In the genomic region with DNA sequence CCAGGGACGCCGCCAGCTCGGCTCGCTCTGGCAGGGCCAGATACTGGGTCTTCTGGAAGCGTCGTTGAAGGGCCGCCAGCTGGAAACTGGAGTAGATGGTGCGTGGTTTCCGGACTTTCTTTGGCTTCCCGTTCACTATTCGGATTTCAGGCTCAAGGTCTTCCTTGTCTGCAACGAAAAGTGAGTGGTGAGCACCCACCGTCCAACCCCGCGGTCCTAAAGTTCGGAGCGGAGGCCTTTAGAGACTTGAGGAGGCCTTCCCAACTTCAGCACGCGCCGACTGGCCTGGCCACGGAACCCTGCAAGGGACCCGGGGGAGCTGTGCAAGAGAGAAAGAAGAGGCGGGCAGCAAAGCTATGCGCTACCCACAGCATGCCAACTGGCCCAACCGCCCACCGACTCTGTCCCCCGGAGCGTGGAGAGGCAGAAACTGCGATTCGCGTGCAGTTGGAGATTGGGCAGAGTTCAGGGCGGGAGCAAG, we compare ENCODE assay signal across 9 mouse cellular contexts. TPM values are rescaled to one million over a fixed set of nuclear protein-coding genes. Genes with fewer than 3 reads are reported as not detected.
A peak's percentile ranks its signal among the peaks of the same experiment; 100 is the strongest.
DNase-seq lines count a peak whose midpoint lies in the region; ATAC-seq and TF ChIP-seq lines count a peak whose summit lies in the region.
"Had no signal": no experiment of that assay in that cellular context is flagged by ENCODE, and none has a peak within 500 bp of the region (broad histone marks: within the 10 kb centered on the region; RNA-seq: fewer than 3 reads in every experiment).

No protein-coding gene starts in this region.

- intact Hi-C loops in heart, postnatal 36 days (cut with DNase I): loop anchor here (2.0 to 5.0 kb wide), 3 partner anchors 15 to 318 kb away; a partner anchor contains a TSS

- peaks cover 96% of the 10 kb centered on the region for H3K27me3 ChIP-seq in lung, embryonic 14.5 days (ENCODE audit: insufficient read depth, low read length)
- H3K27me3 ChIP-seq in liver, embryonic 16.5 days (ENCODE audit: control insufficient read depth, insufficient read depth, low read depth, low read length): peaks cover 96% of the 10 kb centered on the region

- H3K36me3 ChIP-seq in lung, embryonic 14.5 days (ENCODE audit: insufficient read depth): no peaks in the 10 kb centered on the region
- H3K36me3 ChIP-seq in liver, embryonic 16.5 days (ENCODE audit: control insufficient read depth, insufficient read depth): no peaks in the 10 kb centered on the region

- peak; percentile 32 for DNase-seq in lung, embryonic 14.5 days
- no peak for DNase-seq in lung, postnatal 10 days
- peak; percentile 57 for DNase-seq in embryo, embryonic 10.5 days (ENCODE audit: low spot score)
- DNase-seq in heart, postnatal 36 days: peak; percentile 32 to 62
- no peak for DNase-seq in right cerebral cortex, postnatal 36 days (ENCODE audit: low spot score in 2 of 2)
- DNase-seq in frontal cortex, postnatal 10 days (ENCODE audit: low spot score in 2 of 2): no peak
- DNase-seq in urinary bladder, postnatal 4 days (ENCODE audit: low spot score in 2 of 2): no peak

- 2% methylated on average over 32 of the region's 32 CpGs for WGBS in lung, embryonic 14.5 days
- 2% methylated on average over 32 of the region's 32 CpGs for WGBS in liver, embryonic 16.5 days (ENCODE audit: insufficient replicate concordance)

- H3K4me2 ChIP-seq in lung, embryonic 14.5 days: peak overlapping the region; percentile 91
- H3K4me2 ChIP-seq in liver, embryonic 16.5 days (ENCODE audit: low read depth, low read length): peak overlapping the region; percentile 75

- no peak for TF ChIP-seq CTCF in lung, embryonic 14.5 days (IDR thresholded peaks at IDR 0.05; ENCODE audit: low read depth)

- peak overlapping the region; percentile 45 for H3K4me3 ChIP-seq in lung, embryonic 14.5 days (ENCODE audit: low read depth, low read length)
- H3K4me3 ChIP-seq in liver, embryonic 16.5 days (ENCODE audit: low read depth, low read length): peak overlapping the region; percentile 54

- H3K4me1 ChIP-seq in lung, embryonic 14.5 days (ENCODE audit: insufficient read depth): peaks cover 5% of the 10 kb centered on the region; the same call in 1 of the 2 replicates
- H3K4me1 ChIP-seq in liver, embryonic 16.5 days (ENCODE audit: control insufficient read depth, low read depth, low read length): peaks cover 19% of the 10 kb centered on the region

- no peak for ATAC-seq in lung, embryonic 14.5 days (ENCODE audit: insufficient read depth)
- ATAC-seq in liver, embryonic 16.5 days (ENCODE audit: low read depth): no peak

- H3K27ac ChIP-seq in lung, embryonic 14.5 days (ENCODE audit: low read depth): no peak overlapping the region
- no peak overlapping the region for H3K27ac ChIP-seq in liver, embryonic 16.5 days (ENCODE audit: low read length)

- H3K9me3 ChIP-seq in lung, embryonic 14.5 days (ENCODE audit: low read depth, low read length): no peaks in the 10 kb centered on the region
- no peaks in the 10 kb centered on the region for H3K9me3 ChIP-seq in liver, embryonic 16.5 days (replicated peaks; ENCODE audit: control insufficient read depth, low read length)

- H3K9ac ChIP-seq in lung, embryonic 14.5 days: no peak overlapping the region
- H3K9ac ChIP-seq in liver, embryonic 16.5 days (ENCODE audit: low read depth, low read length): no peak overlapping the region

RNA-seq across cellular contexts. Expression of a gene that starts 1.1 kb away (rescaled TPM):
- polyA plus RNA-seq in lung, embryonic 14.5 days (2014; fragmentation: Nextera tagmentation; extraction: Ambion mirVana): 0.07 TPM in 1 of 2 replicates, not detected in the other
- total RNA-seq in heart, postnatal 36 days (2021): not detected
- polyA plus RNA-seq in liver, embryonic 16.5 days (2015; fragmentation: Nextera tagmentation; extraction: Ambion mirVana): 0.04 TPM in 1 of 2 replicates, not detected in the other
- total RNA-seq: liver, adult 2 months had no signal
- polyA plus RNA-seq: liver, adult 2 months had no signal

RNA-seq across cellular contexts. Expression of a gene that starts 17.5 kb away (rescaled TPM):
- 0.32 TPM in 1 of 2 replicates, not detected in the other for polyA plus RNA-seq in lung, embryonic 14.5 days (2014; fragmentation: Nextera tagmentation; extraction: Ambion mirVana)
- total RNA-seq in heart, postnatal 36 days (2021): under 1 TPM; 0.28 to 0.35 TPM
- 0.06 TPM in 1 of 2 replicates, not detected in the other for polyA plus RNA-seq in liver, embryonic 16.5 days (2015; fragmentation: Nextera tagmentation; extraction: Ambion mirVana)
- total RNA-seq: liver, adult 2 months had no signal
- polyA plus RNA-seq: liver, adult 2 months had no signal

Comparison
In these comparisons a context has a peak if more than half of its experiments do, and no peak if none do; other contexts are left out.
1. DNase-seq: peak in lung, embryonic 14.5 days (single experiment), embryo, embryonic 10.5 days (single experiment) and heart, postnatal 36 days (2 of 2); none in lung, postnatal 10 days (single experiment), right cerebral cortex, postnatal 36 days (0 of 2), frontal cortex, postnatal 10 days (0 of 2) and urinary bladder, postnatal 4 days (0 of 2).